Mouse (Mus musculus): ENCODE measurements around the gene Phc2. TPM values are rescaled to one million over a fixed set of nuclear protein-coding genes. Genes with fewer than 3 reads are reported as not detected.
A peak's percentile ranks its signal among the peaks of the same experiment; 100 is the strongest.
"Not testable (repeated sequence)": the region's sequence is repeated elsewhere in the genome, so short reads cannot be mapped to it uniquely, and the experiment has no call there.

Phc2 gene
- polyA plus RNA-seq (2015; fragmentation: Nextera tagmentation; extraction: Ambion mirVana), result 33.1 and 40.7 TPM in 2 replicates

DNA sequence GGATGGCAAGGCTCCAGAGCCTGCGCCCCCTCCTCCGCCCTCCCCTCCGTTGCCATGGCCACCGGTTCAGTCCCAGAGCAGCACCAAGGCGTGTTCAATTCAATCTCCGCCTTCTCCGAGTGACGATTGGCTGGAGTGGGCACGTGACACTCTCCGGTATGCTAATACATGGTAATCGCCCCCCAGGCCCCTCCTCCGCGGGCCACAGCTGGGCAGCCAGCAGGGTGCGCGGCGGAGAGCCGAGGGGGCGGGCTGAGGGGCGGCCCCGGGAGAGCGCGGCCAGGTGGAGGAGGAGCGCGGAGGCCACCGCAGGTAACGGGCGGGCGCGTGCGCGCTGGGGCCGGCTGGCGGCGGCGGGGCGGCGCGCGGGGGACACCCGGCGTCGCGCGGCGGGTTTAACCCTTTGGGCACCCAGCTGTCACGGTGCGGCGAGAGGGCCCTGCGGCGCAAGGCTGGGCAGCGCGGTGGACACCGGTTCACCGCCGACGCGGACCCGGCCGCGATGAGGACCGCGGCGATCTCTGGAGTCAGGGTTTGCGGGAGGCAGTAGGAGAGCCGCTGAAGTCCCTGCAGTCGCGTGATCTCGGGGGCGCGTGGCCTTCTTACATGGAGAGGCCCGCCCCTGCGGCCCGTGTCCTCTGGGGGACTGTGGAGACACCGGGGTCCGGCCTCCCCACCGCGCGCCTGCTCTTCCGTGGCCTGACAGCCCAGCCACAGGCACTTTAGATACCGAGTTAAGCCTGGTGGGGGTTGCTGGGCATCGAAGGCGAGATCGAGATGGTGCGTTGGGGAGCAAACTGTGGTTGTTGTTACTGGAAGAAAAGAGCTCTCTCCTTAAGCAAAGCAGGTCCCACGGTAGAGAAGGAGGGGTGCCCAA, at the start of gene Phc2:
Phc2 (plus strand) TSS at position 198 of the 877 bp plus-strand sequence.
- ATAC-seq (ENCODE audit: insufficient number of reproducible peaks, low FRiP score, low TSS enrichment, low read depth), result peak; percentile 90
- H3K36me3 ChIP-seq, result no peaks in the 10 kb centered on the region
- peak within 1 kb of the TSS; percentile 86 for H3K27ac ChIP-seq
- peak within 1 kb of the TSS; percentile 78 for H3K4me3 ChIP-seq
- WGBS, result under 1% methylated on average over 78 of the region's 85 CpGs
- H3K4me1 ChIP-seq, result peaks cover 31% of the 10 kb centered on the region
- no peaks in the 10 kb centered on the region for H3K9me3 ChIP-seq
- H3K27me3 ChIP-seq, result no peaks in the 10 kb centered on the region
- H3K4me2 ChIP-seq, result peak within 1 kb of the TSS; percentile 96
- H3K9ac ChIP-seq, result peak within 1 kb of the TSS; percentile 75

DNA sequence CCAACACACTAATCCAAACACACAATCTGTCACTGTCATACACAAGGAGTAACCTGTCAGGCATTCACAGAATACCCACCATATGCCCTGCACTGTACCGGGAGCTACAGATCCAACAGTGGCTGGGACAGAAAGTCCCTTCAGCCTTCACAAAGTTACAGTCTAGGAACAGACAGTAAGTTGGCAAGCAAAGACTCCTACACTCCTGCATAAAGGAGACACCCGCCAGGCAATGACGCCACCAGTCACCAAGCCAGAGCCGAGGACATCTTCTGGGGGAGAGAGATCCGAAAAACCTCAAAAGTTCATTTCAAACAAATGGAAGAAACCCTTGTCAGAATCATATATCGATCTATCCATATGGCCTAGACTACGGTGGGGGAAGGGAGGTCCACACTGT, 47.9 kb upstream of the Phc2 start:
- H3K9ac ChIP-seq, result no peak overlapping the region
- H3K27me3 ChIP-seq, result no peaks in the 10 kb centered on the region
- WGBS, result 95% methylated on average over 7 of the region's 7 CpGs
- no peaks in the 10 kb centered on the region for H3K9me3 ChIP-seq
- H3K4me3 ChIP-seq, result no peak overlapping the region
- peaks cover 28% of the 10 kb centered on the region for H3K36me3 ChIP-seq
- peaks cover 14% of the 10 kb centered on the region for H3K4me1 ChIP-seq
- H3K27ac ChIP-seq, result no peak overlapping the region
- ATAC-seq (ENCODE audit: insufficient number of reproducible peaks, low FRiP score, low TSS enrichment, low read depth), result no peak
- H3K4me2 ChIP-seq, result no peak overlapping the region

DNA sequence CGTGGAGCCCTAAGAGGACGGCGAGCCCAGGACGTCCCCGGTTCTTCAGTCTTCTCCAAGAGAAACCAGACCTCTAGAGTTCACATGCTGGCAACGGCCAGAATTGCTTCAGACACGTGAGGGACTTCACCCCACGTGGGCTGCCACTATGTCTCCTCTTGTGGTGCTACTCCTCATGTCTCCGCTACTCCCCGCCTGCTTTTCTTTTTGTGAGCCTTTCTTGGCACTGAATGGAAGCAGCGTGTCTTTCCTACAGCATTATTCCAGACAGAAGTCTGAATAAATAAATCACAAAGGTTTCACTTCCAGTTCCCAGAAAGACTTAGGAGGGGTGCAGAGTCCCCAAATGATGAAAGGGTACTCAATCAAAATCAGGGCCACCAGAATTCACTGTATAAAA, 46.8 kb upstream of the Phc2 start:
- Histone ChIP-seq H3K4me3 (no peak overlapping the region), H3K27ac (no peak overlapping the region), H3K36me3 (peaks cover 20% of the 10 kb centered on the region), H3K4me2 (no peak overlapping the region), H3K9ac (no peak overlapping the region), H3K4me1 (peaks cover 14% of the 10 kb centered on the region), H3K9me3 (no peaks in the 10 kb centered on the region), H3K27me3 (no peaks in the 10 kb centered on the region)
- 90% methylated on average over 11 of the region's 11 CpGs for WGBS
- no peak for ATAC-seq (ENCODE audit: insufficient number of reproducible peaks, low FRiP score, low TSS enrichment, low read depth)

DNA sequence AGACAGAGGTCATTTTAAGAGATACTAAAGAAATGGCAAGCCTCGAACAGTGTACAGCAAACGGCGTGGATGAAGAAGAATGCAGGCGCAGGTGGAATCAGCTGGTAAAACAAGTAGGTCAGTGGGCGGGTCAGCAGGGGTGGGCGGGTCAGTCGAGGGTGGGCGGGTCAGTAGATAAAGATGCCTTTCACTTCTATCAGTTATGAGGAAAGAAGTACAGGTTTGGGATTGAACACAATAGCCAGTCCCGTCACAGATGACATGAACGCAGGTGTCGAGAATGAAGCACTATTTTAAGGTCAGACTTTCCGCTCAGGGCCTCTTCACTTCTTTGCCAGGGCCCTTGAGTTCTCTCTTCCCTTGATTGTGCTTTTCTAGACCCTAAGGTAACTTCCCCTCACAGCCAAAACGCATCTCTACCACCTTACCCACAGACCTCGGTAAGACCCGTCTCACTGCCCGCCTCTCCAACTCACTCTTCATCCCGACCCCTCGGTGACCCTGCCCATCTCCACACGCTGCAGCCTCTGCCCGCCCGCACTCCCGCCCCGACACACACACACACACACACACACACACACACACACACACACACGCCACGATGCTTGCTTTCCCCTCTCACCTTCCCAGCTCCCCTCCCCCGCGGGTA, 45.1 kb upstream of the Phc2 start:
- H3K9ac ChIP-seq, result peak overlapping the region; percentile 45; the same call in 1 of the 2 replicates
- H3K4me1 ChIP-seq, result peaks cover 16% of the 10 kb centered on the region
- H3K9me3 ChIP-seq, result no peaks in the 10 kb centered on the region
- H3K27ac ChIP-seq, result peak overlapping the region; percentile 51; the same call in 1 of the 2 replicates
- peak; percentile 41; the same call in 1 of the 2 replicates for ATAC-seq (ENCODE audit: insufficient number of reproducible peaks, low FRiP score, low TSS enrichment, low read depth)
- no peaks in the 10 kb centered on the region for H3K27me3 ChIP-seq
- H3K36me3 ChIP-seq, result peaks cover 2% of the 10 kb centered on the region; the same call in 1 of the 2 replicates
- WGBS, result 7% methylated on average over 27 of the region's 27 CpGs
- H3K4me3 ChIP-seq, result peak overlapping the region; percentile 65
- H3K4me2 ChIP-seq, result peak overlapping the region; percentile 68

DNA sequence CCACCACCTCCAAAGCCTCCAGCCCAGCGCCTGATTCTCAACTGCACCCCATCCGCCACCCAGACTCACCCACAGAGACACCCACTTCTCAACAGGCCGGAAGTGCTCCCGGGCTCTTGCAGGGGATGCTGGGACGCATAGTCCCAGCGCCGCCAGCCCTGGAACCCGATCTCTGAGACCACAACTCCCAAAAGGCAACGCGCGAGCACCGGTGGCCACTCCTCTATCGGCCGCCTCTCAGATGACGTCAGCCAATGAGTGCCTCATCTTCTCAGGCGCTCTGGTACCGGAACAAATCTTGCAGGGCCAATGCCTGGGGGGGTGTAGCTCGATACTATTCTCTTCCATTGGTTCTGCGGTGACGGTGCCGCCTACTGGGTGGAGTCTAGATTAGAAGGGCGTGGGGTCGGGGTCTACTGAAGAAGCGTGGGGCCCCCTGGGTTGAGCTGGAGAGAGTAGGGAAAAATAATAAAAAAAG, 44.5 kb upstream of the Phc2 start, which contains the start of gene Zscan20:
Zscan20 (minus strand) TSS at position 174 of the 478 bp plus-strand sequence.
- Histone ChIP-seq H3K27me3 (no peaks in the 10 kb centered on the region), H3K4me3 (peak within 1 kb of the TSS; percentile 65), H3K27ac (peak within 1 kb of the TSS; percentile 51; the same call in 1 of the 2 replicates), H3K9ac (peak within 1 kb of the TSS; percentile 45; the same call in 1 of the 2 replicates), H3K36me3 (no peaks in the 10 kb centered on the region), H3K4me2 (peak within 1 kb of the TSS; percentile 68), H3K4me1 (peaks cover 16% of the 10 kb centered on the region), H3K9me3 (no peaks in the 10 kb centered on the region)
- under 1% methylated on average over 23 of the region's 24 CpGs for WGBS
- ATAC-seq (ENCODE audit: insufficient number of reproducible peaks, low FRiP score, low TSS enrichment, low read depth), result peak; percentile 95

DNA sequence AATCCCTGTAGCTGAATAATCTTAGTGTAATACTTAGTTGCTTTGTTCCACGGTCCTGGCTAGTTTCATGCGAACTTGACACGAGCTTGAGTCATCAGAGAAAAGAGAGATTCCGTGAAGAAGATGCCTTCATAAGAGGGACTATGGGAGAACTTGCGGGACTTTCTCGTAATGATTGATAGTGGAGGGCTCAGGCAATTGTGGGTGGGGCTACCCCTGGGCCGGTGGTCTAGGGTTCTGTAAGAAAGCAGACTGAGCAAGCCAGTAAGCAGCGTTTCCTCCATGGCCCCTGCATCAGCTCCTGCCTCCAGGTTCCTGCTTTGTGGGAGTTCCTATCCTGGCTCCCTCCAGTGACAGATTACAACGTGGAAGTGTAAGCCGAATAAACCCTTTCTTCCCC, 43.8 kb upstream of the Phc2 start:
- no peak overlapping the region for H3K9ac ChIP-seq
- H3K4me3 ChIP-seq, result no peak overlapping the region
- H3K9me3 ChIP-seq, result no peaks in the 10 kb centered on the region
- ATAC-seq (ENCODE audit: insufficient number of reproducible peaks, low FRiP score, low TSS enrichment, low read depth), result no peak
- 23% methylated on average over 10 of the region's 10 CpGs for WGBS
- H3K4me2 ChIP-seq, result peak overlapping the region; percentile 68
- H3K27ac ChIP-seq, result 0 out of 2 replicates have a peak overlapping the region, but pooled peaks have one; percentile 13
- no peaks in the 10 kb centered on the region for H3K36me3 ChIP-seq
- no peaks in the 10 kb centered on the region; the same call in 1 of the 2 replicates for H3K27me3 ChIP-seq
- H3K4me1 ChIP-seq, result peaks cover 16% of the 10 kb centered on the region

DNA sequence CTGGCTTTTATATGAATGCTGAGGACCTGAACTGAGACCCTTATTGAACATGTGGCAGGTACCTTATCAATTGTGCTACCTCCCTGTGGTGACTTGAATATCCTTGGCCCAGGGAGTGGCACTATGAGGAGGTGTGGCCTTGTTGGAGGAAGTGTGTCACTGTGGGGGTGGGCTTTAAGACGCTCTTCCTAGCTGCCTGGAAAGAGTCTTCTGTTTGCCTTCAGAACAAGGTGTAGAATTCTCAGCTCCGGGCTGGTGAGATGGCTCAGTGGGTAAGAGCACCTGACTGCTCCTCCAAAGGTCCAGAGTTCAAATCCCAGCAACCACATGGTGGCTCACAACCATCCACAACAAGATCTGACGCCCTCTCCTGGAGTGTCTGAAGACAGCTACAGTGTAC, 42.8 kb upstream of the Phc2 start:
- 85% methylated on average over 3 of the region's 3 CpGs for WGBS
- not testable (repeated sequence) for H3K27me3 ChIP-seq; ATAC-seq (ENCODE audit: insufficient number of reproducible peaks, low FRiP score, low TSS enrichment, low read depth)

DNA sequence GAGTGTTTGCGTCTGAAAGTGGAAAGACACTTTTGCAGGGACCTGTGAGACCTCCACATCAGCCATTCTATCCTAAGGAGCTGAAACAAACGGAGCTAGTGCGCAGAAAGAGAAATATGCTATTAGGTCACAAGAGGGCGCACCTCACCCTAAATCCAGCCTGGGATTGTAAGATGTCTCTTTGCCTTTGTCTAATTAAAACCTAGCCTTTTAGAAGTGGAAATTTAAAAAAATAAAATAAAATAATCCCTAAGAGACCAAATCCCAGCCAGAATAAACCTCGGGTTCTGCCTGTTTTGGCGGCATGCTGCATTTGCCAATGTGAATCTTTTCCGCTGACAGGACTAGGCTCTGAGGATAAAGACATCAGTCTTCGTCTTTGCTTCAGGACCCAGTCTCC, 41.2 kb upstream of the Phc2 start:
- Histone ChIP-seq H3K9me3 (no peaks in the 10 kb centered on the region), H3K36me3 (no peaks in the 10 kb centered on the region), H3K27me3 (peaks cover 19% of the 10 kb centered on the region; the same call in 1 of the 2 replicates), H3K4me2 (no peak overlapping the region), H3K9ac (no peak overlapping the region), H3K4me3 (no peak overlapping the region), H3K27ac (no peak overlapping the region), H3K4me1 (peaks cover 31% of the 10 kb centered on the region)
- no peak for ATAC-seq (ENCODE audit: insufficient number of reproducible peaks, low FRiP score, low TSS enrichment, low read depth)
- 13% methylated on average over 8 of the region's 8 CpGs for WGBS

More for the DNA sequence above, 42.8 kb upstream of the Phc2 start:
- H3K9ac ChIP-seq, H3K9me3 ChIP-seq, H3K4me3 ChIP-seq, H3K36me3 ChIP-seq, H3K4me2 ChIP-seq, H3K27ac ChIP-seq: not testable (repeated sequence)
- H3K4me1 ChIP-seq, result peaks cover 16% of the 10 kb centered on the region

DNA sequence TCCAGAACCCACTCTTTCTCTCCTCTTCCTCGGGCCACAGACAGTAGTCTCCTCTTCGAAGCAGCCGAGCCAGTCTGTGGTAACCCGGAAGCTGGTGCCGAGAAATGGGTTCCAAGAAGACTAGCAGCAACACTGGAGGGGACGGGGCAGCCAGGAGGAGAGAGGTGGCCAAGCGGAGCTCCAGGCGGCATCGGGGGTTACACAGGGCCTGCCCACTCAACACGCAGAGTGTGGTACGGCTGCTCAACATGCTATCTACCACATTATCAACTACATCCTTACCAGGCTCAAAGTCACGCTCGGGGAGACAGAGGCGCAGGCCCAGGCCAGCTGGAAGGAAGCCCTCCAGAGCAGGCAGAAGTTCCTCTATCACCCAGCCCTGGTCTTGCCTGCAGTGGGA, 38.7 kb upstream of the Phc2 start:
- peaks cover 29% of the 10 kb centered on the region for H3K4me1 ChIP-seq
- no peak overlapping the region for H3K4me2 ChIP-seq
- no peak overlapping the region for H3K9ac ChIP-seq
- no peaks in the 10 kb centered on the region for H3K9me3 ChIP-seq
- no peak overlapping the region for H3K27ac ChIP-seq
- 89% methylated on average over 14 of the region's 14 CpGs for whole genome bisulfite sequencing
- no peak overlapping the region for H3K4me3 ChIP-seq
- no peak for ATAC-seq (ENCODE audit: insufficient number of reproducible peaks, low FRiP score, low TSS enrichment, low read depth)
- no peaks in the 10 kb centered on the region for H3K36me3 ChIP-seq
- H3K27me3 ChIP-seq, result peaks cover 19% of the 10 kb centered on the region; the same call in 1 of the 2 replicates

DNA sequence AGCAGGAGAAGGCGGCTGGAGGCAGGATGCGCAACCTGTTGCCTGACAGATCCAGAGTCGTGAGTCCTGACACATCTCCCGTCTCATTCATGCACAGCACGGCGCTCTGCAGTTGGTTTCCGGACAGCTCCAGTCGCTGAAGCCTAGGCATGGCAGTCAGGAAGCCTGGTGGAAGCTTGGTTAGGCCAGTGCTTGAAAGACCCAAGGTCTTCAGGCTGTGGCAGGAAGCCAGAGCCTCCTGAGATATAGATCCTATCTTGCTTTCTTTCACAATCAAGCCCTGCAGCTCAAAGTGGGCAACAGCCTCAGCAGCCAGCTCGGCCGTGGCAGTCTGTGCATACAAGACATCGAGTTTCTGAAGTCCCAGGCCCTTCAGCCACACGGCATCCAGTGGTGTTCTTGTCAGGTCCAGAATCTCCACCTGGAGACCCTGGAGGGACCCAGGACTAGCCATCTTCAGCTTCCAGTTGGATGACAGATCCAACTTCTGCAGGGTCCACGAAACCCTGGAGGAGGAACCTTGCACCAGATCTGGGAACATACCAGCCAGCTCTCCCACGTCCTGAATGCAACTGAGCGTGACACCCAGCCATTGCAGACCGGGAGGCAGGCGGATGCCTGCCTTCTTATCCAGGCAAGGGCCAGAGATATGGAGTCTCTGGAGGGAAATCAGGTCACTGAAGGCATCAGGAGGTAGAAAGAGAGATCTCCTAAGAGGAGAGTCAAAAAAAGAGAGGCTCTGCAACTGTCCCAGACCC, 37.0 kb upstream of the Phc2 start:
- H3K9ac ChIP-seq, result no peak overlapping the region
- no peak overlapping the region for H3K27ac ChIP-seq
- H3K4me1 ChIP-seq, result peaks cover 28% of the 10 kb centered on the region
- H3K27me3 ChIP-seq, result peaks cover 19% of the 10 kb centered on the region; the same call in 1 of the 2 replicates
- ATAC-seq (ENCODE audit: insufficient number of reproducible peaks, low FRiP score, low TSS enrichment, low read depth), result no peak; the same call in 1 of the 2 replicates
- no peaks in the 10 kb centered on the region for H3K9me3 ChIP-seq
- 75% methylated on average over 17 of the region's 17 CpGs for WGBS
- H3K4me3 ChIP-seq, result no peak overlapping the region
- no peaks in the 10 kb centered on the region for H3K36me3 ChIP-seq
- no peak overlapping the region for H3K4me2 ChIP-seq

DNA sequence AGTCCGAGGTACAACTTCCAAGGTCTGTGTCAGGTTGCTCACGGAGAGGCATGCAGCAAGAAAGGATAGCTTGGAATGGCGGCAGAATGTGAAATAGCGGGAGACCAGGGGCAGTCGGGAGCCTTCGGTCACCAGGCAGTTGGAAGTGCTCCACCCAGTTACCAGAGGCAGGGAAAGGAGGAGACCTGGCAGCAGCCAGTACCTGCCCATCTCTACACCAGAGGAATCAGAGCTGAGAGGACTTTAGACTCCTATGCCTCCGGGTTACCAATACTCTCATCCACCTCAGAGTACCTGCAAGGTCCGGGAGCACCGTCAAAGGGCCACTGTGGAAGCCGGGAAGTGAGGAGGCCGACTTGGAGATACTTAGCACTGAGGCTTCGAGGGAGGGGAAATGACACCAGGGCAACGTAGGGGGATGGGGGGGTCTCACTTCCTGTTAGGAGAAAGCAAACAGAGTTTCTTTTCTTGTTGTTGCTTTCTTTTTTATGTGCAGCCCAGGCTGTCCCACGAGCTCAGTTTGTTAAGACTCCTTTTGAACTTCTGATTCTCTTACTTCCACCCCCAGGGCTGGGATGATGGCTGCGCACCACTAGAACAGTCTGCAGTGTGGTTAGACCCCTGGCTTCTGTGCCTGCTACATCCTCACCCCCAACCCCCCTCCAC, 36.1 kb upstream of the Phc2 start, which contains the start of gene Tlr12:
Tlr12 (minus strand) TSS at position 374 of the 666 bp plus-strand sequence.
- WGBS, result 51% methylated on average over 15 of the region's 15 CpGs
- H3K4me1 ChIP-seq, result peaks cover 28% of the 10 kb centered on the region
- no peaks in the 10 kb centered on the region for H3K9me3 ChIP-seq
- no peak for ATAC-seq (ENCODE audit: insufficient number of reproducible peaks, low FRiP score, low TSS enrichment, low read depth)
- no peak within 1 kb of the TSS for H3K4me3 ChIP-seq
- H3K9ac ChIP-seq, result no peak within 1 kb of the TSS
- H3K36me3 ChIP-seq, result no peaks in the 10 kb centered on the region
- H3K27me3 ChIP-seq, result peaks cover 19% of the 10 kb centered on the region; the same call in 1 of the 2 replicates
- no peak within 1 kb of the TSS for H3K4me2 ChIP-seq
- peak within 1 kb of the TSS; percentile 12; the same call in 1 of the 2 replicates for H3K27ac ChIP-seq
